Mouse (Mus musculus) cerebellum, postnatal 14 days (tissue): ENCODE results near the gene Grin2b.
A peak's percentile ranks its signal among the peaks of the same experiment; 100 is the strongest.
"Not testable (repeated sequence)": the region's sequence is repeated elsewhere in the genome, so short reads cannot be mapped to it uniquely, and the experiment has no call there.

ENCODE experiments used
- DNase-seq, 2 experiments: peaks; one replicate each; pipeline ENCODE4 v3.0.0; 2021; ENCODE audit warnings: mixed read lengths in 2 of 2

Gene Grin2b

DNA sequence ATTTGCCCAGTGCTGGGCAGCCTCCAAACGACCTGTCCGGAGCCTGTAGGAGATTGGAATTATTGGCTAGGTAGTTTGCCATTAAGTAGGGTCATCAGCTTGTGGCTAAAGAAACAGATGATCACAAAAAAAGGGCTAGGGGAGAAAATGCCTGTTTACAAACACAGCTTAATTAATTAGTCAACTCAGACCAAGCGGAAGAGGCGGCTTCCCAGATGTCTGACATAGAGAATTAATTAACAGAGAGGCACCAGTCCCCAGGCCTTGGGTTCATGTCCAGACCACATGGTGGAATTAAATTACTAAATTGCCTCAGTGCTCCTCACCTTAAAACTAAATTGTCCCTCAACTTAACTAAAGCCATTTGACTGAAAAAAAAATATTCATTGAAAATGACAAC lies 376.4 kb downstream of the Grin2b start:
- DNase-seq = peak; percentile 15 to 27

DNA sequence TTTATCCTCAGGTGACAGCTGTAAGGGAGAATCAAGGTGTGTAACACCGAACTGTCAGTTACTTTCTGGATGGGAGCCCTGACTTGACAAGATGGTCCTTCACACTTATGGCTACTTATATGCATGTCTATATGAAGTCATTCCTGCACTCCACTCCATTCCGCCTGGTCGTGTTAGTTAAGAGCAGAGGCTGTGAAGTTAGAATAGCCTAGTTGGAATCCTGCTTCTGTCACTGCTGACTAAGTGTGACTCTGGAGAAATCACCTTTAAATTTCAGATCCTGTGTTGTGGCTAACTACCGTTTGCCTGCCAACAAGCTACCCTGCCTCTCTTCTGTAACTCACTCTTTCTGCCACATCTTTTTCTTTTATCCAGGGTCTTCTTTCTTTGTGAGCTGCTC lies 381.9 kb downstream of the Grin2b start:
- DNase-seq = no peak

DNA sequence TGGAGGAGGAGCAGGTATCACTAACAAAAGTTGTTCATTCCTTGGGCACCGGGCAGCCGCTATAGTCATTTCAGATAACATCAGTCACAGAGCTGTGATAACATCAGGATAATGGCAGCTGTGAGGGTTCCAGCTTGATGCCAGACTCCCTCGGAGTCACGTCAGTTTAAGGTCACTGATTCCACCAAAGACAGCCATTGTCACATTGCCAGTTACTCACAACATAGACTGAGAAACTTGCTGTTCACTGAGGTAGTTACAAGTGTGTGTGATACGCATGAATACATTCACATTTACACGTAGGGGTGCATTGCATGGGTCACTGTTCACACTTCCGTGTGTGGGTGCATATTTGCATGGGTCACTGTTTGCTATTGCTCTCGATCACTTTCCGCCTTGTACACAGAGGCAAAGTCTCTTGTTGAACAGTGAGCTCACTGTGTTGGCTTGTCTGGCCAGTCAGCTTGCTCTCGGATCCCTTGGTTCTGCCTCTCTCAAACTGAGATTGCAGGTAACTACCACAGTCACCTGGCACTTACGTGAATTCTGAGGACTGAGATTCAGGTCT lies 383.6 kb downstream of the Grin2b start:
- DNase-seq = no peak

DNA sequence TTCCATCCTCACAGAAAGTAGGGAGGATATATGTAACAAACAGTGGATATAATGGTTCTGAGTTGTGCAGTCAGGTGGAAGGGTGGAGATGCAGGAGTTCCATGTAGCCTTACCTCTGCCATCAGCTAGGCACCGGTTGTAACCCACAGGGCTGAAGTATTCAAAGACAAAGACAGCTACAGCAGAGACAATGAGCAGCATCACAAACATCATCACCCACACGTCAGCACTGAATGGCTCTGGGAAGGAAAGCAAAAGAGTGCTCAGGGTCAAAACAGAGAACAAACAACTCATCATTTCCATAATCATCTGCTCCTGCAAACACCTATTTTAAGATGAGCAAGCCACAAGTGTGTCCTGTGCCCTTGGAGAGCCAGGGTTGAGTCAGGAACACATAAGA lies 398.6 kb downstream of the Grin2b start:
- no peak for DNase-seq

DNA sequence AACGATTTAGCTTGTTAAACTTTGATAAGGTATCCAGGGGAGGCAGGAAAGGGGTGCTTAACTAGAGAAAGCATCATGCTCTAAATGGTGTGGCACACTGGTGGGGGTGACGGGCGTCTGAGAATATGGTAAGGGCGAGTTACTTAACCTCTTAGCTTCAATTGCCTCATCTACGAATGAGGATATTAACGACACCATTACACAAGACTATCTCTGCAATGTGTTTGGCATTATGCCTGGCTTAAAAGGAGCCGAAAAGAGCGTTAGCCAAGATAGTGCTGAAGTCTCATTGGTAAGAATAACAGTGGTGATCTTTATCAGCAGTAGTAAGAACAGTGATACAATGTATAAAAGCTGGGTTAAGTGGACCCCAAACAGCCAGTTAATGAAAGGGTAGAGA lies 405.7 kb downstream of the Grin2b start:
- DNase-seq = no peak

DNA sequence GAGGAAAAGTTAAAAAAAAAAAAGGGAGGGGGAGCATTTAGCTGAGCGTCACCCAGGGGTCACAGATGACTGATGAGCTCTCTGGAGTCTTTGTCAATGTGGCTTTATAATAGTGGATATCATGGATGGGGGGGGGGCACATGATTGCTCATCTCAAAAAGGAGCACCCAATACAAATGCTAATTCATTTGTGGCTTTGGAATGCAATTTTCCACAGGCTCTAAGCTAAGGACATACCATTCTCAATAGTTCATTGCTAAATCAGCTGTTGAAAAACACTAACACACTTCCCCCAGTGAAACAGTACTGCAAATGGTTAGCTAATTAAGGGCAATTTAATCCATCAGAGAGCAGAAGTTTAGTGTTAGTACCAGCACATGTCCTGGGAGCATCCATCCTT lies 414.6 kb downstream of the Grin2b start:
- no peak for DNase-seq

DNA sequence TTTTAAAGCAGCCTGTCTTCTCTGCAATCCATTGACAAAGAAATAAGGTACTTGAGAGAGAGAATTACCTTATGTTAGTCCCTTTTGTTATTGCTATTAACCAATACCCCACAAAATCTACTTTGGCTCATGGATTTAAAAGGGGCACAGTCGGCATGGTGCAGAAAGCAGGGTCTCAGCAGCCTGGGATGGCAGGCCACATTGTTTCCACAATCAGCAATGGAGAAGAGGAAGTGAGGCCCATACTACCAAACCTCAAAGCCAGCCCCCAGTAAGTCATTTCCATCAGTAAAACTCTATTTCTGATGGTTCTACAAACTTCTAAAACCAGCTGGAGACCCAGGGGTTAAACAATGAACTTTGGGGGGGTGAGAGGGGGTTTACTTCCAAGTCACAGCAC lies 417.2 kb downstream of the Grin2b start:
- DNase-seq = no peak

DNA sequence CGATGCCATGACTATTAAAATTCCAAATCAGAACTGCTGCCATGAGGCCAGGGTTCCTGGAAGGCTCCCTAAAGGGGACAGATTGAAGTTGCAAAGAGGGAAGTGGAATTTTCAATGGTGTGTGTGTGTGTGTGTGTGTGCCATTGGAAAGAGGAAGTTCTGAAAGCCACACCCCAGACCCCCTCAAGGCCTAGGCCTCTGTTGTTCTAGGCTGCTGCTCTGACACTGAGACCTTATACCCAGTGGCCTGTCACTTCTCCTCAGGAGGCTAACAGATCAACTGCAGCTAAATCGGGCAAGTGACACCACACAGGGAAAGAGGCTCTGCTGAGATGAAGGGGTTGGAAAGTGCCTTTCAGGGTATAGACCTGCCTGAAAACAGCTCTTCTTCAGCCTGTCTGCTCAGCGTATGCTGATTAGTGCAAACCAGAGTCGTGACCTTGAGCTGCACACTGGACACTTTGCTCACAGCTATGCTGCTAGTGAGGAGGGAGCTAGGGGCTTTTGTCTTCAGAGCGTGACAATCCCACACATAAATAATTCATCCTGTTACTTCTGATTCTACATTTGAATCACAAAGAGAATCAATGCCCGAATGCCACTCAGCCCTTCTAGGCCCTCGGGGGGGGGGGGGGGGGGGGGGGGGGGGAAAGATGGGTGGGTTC lies 424.8 kb downstream of the Grin2b start:
- no peak for DNase-seq

DNA sequence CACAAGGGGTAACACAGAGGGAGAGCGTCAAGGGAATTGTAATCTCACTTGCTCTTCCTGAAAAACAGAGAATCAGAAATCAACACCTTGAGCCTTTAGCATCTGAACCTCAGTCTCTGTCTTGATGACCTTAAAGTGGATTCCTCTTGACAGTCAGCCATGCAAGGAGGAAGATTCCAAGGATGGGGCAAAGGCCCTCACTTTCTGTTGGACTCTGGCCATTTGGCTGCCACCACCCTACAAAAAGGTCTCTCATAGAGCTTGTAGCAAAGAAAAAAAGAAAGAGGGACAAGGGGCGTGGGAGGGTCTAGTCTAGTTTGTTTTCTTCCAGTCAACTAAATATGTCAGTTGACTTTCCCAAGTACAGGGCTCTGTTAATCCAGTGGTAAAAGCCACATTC lies 427.7 kb downstream of the Grin2b start:
- DNase-seq = no peak

DNA sequence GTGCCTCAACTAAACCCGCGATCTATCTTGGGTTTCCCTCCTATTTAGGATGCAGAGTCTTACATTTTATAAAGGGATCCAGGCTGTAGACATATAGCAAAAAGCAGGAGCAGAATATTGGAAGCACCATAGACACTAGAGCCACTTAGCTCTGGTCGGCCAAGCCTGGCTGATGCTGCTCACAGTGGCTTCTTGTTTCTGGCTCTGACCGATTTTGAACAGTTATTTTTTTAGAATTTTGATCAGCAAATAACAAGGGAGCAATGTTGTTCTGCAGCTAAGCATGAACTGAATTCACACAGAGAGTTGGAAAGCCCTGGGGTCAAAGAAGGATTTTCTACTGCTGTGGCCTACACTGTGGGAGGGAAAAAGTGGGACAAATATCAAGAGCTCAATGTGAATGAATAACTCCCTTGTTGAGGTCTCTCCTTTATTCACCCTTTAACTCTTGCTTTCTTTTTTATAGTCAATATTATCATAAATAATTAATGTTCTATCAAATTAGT lies 439.0 kb downstream of the Grin2b start:
- no peak for DNase-seq

DNA sequence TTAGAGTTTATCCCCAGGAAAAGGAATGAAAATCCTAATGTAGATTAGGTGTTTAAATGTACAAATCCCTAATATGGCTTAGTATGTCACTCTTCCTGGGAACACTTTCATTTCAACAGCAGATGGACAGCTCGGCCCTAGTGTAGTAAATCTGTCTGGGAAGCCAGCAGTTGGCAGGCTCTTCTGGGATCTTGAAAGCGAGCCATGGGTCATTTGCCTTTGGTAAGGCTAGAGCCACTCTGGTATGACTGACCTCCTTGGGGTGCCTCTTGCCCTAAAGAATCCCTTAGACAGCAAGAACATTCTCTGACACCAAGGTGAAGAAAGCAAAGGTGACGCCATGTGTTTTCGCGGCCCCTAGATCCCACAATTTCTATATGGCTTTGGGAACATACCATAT lies 446.2 kb downstream of the Grin2b start:
- DNase-seq = peak; percentile 76 to 84

DNA sequence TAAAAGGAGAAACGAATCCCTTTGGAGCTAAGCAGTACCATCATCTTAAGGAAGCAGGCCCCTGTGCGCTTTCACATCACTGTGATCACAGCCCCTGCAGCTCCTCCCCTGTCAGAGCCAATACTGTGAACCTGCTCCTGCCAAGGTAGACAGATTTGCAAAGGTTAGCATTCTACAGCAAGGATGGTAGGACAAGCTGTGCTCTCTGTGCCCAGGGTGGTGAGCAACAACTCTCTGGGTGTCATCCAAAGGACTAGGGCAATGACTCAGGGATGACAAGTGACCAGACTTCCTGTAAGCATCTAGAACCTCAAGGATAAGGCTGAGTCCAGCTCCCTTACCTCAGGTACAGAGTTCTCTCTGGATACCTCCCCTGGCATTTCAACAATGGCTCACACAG lies 451.6 kb downstream of the Grin2b start:
- peak in 1 of 2 experiments; percentile 21 for DNase-seq

DNA sequence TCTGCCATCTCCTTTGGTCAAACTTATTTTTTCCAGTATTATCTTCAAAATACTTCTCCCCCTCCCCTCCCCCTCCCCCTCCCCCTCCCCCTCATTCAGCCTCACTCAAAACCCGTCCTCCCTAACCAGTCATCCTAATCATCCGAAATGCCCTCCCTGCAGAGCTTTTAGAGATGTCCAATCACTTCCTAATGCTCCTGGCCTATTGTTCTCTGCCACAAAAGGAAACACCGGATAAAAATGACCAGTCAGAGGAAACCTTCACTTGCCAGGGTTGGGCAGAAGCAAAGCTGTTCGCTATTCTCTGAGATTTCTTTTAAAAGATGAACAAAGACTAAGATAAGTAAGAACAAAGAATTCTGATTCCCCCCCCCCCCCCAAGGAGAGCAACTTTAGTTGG lies 458.4 kb downstream of the Grin2b start:
- no peak for DNase-seq

DNA sequence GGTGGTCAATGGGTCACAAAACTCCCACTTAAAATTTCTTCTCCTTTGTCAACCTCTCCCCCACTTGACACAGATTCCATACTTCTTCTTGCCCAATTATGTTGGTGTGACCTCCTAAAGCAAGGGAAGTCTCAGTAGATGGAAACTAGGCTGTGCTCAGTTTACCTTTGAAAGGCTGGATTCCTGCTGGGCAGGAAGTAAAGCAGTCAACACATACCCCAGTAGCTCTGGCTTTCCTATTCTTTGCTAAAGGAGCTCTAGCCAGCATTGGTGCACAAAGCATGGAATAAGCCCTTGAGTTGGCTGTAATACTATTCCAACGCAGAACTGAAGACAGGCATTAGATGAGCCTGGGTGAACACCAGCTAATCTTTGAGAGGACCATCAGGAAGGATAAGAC lies 459.1 kb downstream of the Grin2b start:
- no peak for DNase-seq

DNA sequence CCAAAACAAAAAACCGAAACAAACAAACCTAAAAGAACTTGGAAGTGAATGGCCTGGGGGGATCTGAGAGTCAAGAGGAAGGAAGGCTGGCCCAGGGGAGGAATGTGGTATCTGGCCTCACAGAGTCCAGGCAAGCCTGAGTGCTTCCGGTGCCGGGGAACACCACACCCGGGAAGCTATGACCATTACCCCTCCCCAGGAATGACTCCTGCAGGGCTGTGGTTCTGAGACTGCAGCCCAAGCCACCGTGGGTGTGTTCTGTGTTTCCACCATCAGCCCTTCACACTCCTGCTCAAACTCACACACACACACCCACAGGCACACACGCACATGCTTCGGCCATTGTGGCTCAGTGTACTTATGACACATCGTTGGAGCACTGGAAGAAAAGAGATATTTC lies 459.6 kb downstream of the Grin2b start:
- no peak for DNase-seq

DNA sequence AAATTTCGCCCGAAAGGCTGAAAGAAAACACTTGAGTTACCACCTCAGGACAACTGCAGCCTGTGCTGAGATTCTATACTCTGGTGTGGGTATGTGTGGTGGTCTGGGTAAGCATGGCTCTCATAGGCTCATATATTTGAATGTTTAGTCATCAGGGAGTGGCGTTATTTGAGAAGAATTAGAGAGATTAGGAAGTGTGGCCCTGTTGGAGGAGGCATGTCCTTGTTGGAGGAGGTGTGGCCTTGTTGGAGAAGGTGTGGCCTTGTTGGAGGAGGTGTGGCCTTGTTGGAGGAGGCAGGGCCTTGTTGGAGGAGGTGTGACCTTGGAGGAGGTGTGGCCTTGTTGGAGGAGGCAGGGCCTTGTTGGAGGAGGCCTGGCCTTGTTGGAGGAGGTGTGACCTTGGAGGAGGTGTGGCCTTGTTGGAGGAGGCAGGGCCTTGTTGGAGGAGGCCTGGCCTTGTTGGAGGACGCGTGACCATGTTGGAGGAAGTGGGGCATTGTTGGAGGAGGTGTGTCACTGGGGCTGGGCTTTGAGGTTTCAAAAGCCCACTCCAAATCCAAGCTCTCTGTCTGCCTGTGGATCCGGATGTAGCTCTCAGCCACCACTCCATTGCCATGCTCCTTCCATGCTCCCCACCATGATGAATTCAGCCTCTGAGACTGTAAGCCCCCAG lies 466.3 kb downstream of the Grin2b start:
- DNase-seq = not testable (repeated sequence)

DNA sequence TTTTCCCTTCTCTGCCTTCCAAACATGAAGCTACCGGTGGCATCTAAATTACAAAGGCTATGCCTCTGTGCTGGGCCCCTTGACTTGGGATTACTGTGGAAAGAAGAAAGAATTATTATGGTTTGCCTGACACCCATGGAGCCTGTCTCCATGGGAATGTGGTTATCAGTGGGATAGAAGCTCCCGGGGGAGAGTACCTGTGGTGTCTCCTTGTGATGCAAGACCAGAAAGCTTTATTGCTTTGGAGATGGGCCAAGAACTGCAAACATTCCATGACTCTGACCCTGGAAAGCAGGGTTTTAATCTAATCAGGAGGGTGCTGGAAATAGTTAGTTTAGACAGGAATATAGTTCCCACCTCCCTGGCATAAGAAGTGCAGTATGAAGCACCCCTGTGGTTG lies 469.7 kb downstream of the Grin2b start:
- DNase-seq = no peak

DNA sequence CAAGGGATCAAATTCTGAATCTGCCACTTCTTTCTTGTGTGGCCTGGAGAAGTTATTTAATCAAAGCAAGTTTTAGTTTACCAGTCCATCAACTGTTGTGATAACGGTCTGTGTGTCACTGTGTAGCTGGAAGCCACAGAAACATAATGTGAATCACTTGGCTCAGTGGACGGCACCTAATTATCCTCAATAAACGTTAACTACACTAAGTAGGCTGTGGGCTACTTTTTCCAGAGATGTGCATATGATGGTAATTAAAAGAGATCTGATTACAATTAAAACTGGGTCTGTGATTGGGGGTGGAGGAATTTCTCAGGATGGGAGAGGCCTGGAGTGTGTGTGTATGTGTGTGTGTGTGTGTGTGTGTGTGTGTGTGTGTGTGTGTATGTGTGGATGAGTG lies 471.9 kb downstream of the Grin2b start:
- no peak for DNase-seq

DNA sequence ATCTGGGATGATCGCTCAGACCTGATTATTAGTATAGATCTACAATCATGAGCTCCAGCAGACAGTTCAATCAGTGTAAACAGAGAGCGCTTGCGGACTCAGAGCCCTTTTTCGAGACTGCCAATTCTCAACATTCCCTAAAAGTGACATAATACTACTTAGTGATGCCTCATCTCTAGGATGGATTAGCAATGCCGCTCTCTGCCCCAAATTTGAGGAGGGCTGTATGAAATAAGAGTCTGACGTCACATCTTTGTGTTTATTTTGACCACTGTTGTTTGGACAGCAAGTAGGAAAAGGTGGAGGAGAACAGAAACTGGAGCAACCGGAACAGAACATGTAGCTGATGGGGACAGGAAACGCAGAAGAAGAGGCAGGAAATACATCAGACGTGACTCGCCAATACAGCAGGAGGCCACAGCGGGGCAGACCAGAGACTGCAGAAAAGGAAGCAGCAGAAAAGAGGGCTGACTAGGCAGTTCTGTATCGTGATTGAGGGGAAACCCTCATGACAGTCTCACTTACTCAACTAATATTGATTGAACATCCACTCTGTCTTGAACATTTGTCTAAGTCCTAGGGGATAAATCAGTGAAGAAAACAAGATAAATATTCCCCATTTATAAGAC lies 472.5 kb downstream of the Grin2b start:
- no peak for DNase-seq

DNA sequence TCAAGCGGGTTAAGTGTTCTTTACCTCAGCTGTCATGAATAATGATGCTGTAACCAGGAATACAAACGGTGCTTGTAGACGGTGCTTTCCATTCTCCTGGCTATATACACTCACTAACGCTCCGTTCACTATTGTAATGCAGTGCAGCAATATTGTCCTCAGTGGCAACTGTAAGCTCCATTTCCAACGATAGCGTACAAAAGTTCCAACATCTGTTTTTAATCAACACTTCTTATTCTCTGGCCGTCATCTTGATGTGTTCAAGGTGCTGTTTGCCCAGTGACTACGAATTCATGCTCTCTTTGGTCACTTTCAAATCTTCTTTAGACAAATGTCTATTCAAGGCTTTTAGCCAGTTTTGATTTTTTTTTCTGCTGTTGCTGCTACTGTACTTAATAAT lies 480.8 kb downstream of the Grin2b start:
- DNase-seq = no peak

DNA sequence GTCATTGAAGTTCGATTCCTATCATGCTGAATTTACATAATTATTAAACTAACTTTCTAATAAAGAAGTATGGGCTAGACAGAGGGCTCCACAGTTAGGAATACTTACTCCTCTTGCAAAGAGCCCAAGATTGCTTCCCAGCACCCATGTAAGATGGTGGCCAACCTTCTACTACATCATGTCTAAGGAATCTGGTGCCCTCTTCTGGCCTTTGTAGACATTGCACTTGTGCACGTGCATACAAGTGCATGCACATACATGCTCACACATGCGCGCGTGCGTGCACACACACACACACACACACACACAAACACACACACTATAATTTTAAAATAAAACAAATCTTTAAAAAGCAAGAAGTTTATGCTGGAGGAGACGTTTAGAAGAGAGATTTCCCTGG lies 481.8 kb downstream of the Grin2b start:
- no peak for DNase-seq

DNA sequence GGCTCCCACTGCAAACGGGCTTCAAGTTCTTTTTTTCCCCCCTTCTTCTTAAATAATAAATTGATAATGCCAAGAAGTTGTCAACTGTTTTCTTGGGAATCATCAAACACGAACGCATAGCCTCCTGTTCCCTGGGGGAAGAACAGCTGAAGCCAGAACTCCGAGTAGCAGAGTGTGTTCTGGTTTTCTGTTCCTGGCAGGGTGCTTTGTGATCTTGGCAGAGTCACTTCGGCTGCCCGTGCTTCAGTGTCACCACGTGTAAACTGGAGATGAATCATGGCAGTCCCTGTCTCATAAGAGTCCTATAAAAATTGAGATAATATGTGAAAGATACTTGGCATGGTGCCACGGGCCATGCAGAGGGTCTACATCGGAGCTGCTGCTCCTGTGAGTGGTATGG lies 485.4 kb downstream of the Grin2b start:
- DNase-seq = peak; percentile 33 to 52

DNA sequence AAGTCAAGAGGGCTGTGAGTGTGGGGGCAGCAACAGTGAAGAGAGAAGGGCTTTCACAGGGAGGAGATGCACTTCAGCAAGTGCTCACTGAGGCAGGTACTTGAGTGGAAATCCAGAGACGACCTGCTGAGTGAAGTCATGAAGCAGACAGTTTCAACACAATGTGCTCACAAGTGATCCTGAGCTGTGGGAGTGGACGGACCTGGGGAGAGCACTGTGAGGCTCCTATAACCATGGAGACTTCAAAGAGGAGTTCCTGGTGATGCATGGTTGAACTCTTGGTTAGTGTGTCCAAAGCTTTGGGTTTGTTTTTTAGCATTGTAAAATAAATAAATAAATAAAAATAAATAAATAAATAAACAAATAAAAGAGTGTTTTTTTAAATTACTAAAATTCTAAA lies 489.1 kb downstream of the Grin2b start:
- no peak for DNase-seq

DNA sequence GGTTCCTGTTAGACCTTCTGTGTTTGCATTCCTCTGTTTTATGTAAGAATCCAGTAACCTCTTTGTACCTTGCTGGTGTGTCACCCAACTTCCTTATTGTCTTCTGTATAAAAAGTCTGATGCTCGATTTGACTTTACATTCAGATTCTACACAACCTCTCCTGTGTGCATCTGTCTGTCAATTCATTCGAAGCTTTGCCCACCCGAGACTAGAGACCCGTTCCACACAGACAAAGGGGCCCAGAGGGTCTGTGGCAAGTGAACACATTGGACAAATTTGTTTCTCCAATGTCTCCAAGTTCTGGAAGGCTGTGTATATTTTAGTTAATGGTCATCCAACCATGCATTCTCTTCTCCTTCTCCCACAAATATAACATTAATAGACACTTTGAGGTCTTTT lies 491.9 kb downstream of the Grin2b start:
- DNase-seq = not testable (repeated sequence)
